Mouse (Mus musculus) brain, embryonic 14.5 days (tissue): ENCODE measurements at regions not wholly inside any gene's neighbourhood (a gene's known extent, or its start where the extent isn't known, plus 50 kb on each side); places are given as distances from the start of the nearest gene placed in this dataset.

Experiments used
- CTCF ChIP-seq: fragments of 200-500 bp; IDR thresholded peaks from 2 replicates; pipeline ENCODE4 v1.5.1; 2012; ENCODE audit warnings: inconsistent platforms, mild to moderate bottlenecking, moderate library complexity, borderline replicate concordance; ENCODE audit not compliant: insufficient read depth, insufficient read length; ENCODE audit errors: extremely low read depth
- POLR2A ChIP-seq: fragments of 200-500 bp; IDR thresholded peaks from 2 replicates; pipeline ENCODE4 v1.6.1; 2012; ENCODE audit warnings: mild to moderate bottlenecking, inconsistent platforms, borderline replicate concordance; ENCODE audit not compliant: poor library complexity, insufficient read depth, insufficient read length, severe bottlenecking; ENCODE audit errors: extremely low read depth

DNA sequence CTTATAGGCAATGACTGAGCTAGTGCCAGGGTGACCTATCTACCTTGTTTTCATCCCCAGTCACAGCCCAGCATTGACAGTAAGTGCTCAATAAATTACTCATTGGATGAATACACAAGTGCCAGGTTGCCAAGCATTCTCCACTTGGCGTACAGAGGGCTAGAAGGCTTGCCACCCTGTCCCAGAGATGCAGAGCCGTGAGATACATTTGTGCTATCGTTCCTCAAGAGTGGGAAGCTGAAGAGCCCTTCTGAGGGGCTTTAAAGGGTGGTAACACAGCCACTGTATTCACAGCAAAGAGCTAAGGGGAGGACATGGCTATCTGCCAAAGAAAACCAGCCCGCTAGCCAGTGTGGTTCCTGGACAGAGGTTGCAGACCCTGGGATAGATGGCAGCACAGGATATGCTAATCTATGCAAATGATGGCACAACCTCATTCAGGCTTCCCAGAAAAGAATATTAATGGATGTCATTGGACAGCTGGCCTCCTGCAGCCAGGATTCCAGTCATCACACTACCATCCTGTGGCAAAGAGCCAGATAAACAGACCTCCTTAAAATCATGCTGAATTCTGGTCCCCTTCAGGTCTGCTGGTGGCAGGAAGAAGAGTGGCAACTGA is 214.4 kb downstream of the Trim29 start:
- no peak for TF ChIP-seq CTCF
- TF ChIP-seq POLR2A = no peak
